Mouse (Mus musculus) mammary gland, adult 2 months (tissue): ENCODE results near the gene Gm21974. TPM values are rescaled to one million over a fixed set of nuclear protein-coding genes. Genes with fewer than 3 reads are reported as not detected.

Experiments used
- polyA plus RNA-seq: library from polyadenylated mRNA; depleted of rRNA; stranded (reverse); fragments of >200 nt; gene quantifications from 2 replicates; pipeline ENCODE4 v1.2.3, GENCODE M21; 2012; ENCODE audit warnings: low replicate concordance; rRNA removed

The Gm21974 gene
- polyA plus RNA-seq = not detected in 2 replicates

GRCm38 (mm10) chr7:127895442-127895841 is at the start of gene Gm21974, which contains the start of gene Vkorc1:
Gm21974 (minus strand) TSS chr7:127895454.
Vkorc1 (minus strand) TSS chr7:127895617.

GRCm38 (mm10) chr7:127929923-127930322 is 34.7 kb upstream of the Gm21974 start, which contains the start of gene Prss8:
Prss8 (minus strand) TSS chr7:127930104.

DNA sequence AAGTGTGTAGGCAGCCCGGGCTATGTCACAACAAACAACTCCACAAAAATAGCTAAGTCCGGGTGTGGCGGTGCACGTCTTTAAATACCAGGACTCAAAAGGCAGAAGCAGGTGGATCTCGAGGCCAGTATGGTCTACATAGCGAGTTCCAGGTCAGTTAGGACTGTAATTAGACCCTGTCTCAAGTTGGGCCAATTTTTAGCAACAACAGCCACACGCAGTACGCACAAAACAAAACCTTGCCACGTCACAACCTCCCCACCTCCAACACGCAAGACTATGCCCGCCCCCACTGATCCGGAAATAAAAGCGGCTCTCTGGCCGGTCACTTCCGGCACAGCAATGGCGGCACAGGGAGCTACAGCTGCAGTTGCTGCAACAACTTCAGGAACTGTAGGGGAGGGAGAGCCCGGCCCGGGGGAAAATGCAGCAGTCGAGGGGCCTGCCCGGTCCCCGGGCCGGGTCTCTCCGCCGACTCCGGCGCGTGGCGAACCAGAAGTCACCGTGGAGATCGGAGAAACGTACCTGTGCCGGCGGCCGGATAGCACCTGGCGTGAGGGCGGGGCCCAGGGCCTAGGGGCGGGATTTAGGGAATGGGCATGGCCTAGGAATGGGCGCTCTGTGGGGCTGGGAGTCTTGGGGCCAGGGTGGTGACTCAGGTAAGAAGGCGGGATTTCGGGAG is 17.1 kb upstream of the Gm21974 start, which contains the start of gene Kat8:
TSS of gene Kat8 (plus strand) at position 327 of the 682 bp plus-strand sequence.

DNA sequence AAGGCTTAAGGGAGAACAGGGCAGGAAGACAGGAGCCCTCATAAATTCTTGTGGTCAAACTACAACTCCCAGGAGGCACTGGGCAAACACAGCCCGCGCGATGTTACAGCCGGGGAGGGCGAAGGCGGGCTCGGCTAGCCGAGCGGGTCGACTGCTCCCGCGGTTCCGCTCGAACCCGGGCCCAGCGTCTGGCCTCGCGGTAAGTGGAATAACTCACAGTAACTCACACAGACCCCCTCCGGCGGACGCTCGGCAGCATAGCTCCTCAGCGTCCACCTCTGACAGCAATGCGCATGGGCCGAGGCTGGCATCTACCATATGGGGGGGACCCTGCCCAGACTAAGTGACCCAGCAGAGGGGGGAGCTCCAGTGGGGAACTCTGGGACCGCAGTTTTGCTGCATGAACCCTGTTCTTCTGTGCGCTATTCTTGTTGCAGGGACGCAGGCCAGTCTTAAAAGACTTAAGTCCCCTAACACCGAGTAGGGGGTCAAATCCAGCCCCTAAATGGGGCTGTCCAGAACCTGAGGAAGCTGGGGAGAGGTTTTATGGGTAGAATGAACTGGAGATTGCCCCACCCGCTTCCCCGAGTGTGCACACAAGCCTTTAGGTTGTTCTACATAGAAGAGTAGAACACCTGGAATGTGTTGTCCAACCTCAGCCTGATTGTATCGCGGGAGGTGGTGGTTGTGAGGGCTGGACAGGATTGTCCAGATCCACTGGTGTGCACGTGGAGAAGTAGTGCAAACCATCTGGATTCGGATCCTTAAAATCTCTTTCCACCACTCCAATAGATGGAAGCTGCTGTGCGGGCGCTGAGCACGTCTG is 8.9 kb upstream of the Gm21974 start, which contains the start of gene Bckdk:
TSS of gene Bckdk (plus strand) at position 112 of the 826 bp plus-strand sequence.

DNA sequence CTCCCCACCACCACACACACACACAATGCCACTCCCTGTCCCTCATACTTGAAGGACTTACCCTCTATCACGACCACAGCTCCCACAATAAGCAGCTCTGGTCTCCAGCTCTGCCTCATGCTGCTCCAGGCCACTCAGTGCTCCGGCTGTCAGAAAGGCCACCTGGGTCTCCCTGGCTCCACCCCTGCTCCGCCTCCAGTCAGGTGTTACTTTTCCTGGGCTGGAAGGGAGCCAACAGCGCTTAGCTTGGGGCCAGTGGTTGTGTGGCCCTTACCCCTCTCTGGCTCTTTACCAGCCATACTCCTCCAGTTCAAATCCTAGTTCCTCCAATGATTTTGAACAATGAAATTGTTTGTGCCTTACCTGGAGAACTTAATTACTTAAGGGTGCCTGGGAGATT is 4.5 kb downstream of the Gm21974 start, which contains the start of gene Prss53:
TSS of gene Prss53 (minus strand) at position 173 of the 400 bp plus-strand sequence.

GRCm38 (mm10) chr7:127876467-127877348 is 18.5 kb downstream of the Gm21974 start, which contains the start of gene Zfp668:
Zfp668 (minus strand) TSS chr7:127876828.

DNA sequence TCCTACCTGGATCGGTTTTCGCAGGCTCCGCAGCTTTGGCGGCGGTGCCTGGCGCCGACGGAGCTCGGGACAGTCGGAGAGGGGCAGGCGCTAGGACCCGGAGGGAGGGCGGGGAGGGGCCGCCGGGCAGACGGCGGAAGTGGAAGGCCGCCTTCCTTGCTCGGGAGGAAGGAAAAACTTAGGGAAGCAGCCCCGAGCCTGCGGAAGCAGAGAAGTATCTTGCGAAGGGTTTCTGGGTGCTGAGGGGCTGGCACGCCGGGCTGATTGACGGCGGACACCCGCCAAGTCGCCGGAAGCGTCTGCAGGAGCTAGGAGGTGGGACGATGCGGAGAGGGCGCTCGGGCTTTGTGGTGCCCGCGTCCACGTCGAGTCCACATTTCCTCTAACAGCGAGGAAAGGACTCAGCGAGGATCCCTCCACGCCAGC is 19.2 kb downstream of the Gm21974 start, which contains the start of gene Zfp646:
TSS of gene Zfp646 (plus strand) at position 181 of the 426 bp plus-strand sequence.

Other genes starting within 250 kb of the Gm21974 start
- 14.7 and 42.1 TPM in 2 replicates for gene Bcl7c, start 186.5 kb downstream of the Gm21974 start, polyA plus RNA-seq
- gene Ctf1, start 182.7 kb downstream of the Gm21974 start, polyA plus RNA-seq = 27.0 and 30.5 TPM in 2 replicates
- not detected in 2 replicates for gene Ctf2, start 163.3 kb downstream of the Gm21974 start, polyA plus RNA-seq
- gene Fbxl19, start 150.9 kb downstream of the Gm21974 start, polyA plus RNA-seq = 21.7 and 47.3 TPM in 2 replicates
- 59.8 and 66.6 TPM in 2 replicates for gene Orai3, start 125.6 kb downstream of the Gm21974 start, polyA plus RNA-seq
- gene Setd1a, start 118.8 kb downstream of the Gm21974 start, polyA plus RNA-seq = 9.4 and 14.6 TPM in 2 replicates
- not detected in 2 replicates for gene Gm49388, start 109.8 kb downstream of the Gm21974 start, polyA plus RNA-seq
- 113 and 134 TPM in 2 replicates for gene Hsd3b7, start 94.8 kb downstream of the Gm21974 start, polyA plus RNA-seq
- gene Stx4a, start 71.2 kb downstream of the Gm21974 start, polyA plus RNA-seq = 76.6 and 81.0 TPM in 2 replicates
- 18.3 and 29.9 TPM in 2 replicates for gene Stx1b, start 70.9 kb downstream of the Gm21974 start, polyA plus RNA-seq
- 18.1 and 26.0 TPM in 2 replicates for gene Zfp646, start 19.2 kb downstream of the Gm21974 start, polyA plus RNA-seq
- 5.9 and 11.9 TPM in 2 replicates for gene Zfp668, start 18.6 kb downstream of the Gm21974 start, polyA plus RNA-seq
- 4.5 and 6.8 TPM in 2 replicates for gene Prss53, start 4.5 kb downstream of the Gm21974 start, polyA plus RNA-seq
- gene Vkorc1, start 163 bp upstream of the Gm21974 start, polyA plus RNA-seq = 248 and 313 TPM in 2 replicates
- 125 and 251 TPM in 2 replicates for gene Bckdk, start 8.6 kb upstream of the Gm21974 start, polyA plus RNA-seq
- gene Kat8, start 17.1 kb upstream of the Gm21974 start, polyA plus RNA-seq = 13.4 and 25.0 TPM in 2 replicates
- 27.2 and 27.4 TPM in 2 replicates for gene Prss8, start 34.6 kb upstream of the Gm21974 start, polyA plus RNA-seq
- 31.6 and 38.5 TPM in 2 replicates for gene Prss36, start 51.3 kb upstream of the Gm21974 start, polyA plus RNA-seq
- 234 and 274 TPM in 2 replicates for gene Fus, start 72.0 kb upstream of the Gm21974 start, polyA plus RNA-seq
- gene Pycard, start 98.4 kb upstream of the Gm21974 start, polyA plus RNA-seq = 66.4 and 86.7 TPM in 2 replicates
- gene Trim72, start 108.5 kb upstream of the Gm21974 start, polyA plus RNA-seq = 0.69 and 38.4 TPM in 2 replicates
- gene Itgam, start 167.2 kb upstream of the Gm21974 start, polyA plus RNA-seq = 36.0 and 38.8 TPM in 2 replicates
- gene Gm49368, start 167.2 kb upstream of the Gm21974 start, polyA plus RNA-seq = 0.11 and 0.47 TPM in 2 replicates
- gene Itgax, start 234.1 kb upstream of the Gm21974 start, polyA plus RNA-seq = 7.6 TPM in 2 replicates